Mouse (Mus musculus) intestine, postnatal 0 days (tissue): ENCODE data around the gene Shld2. TPM values are rescaled to one million over a fixed set of nuclear protein-coding genes. Genes with fewer than 3 reads are reported as not detected.

ENCODE experiments used
- ATAC-seq: fragments of 200-750 bp; cut with Nextera tagmentation; 2 replicates; pipeline ENCODE4 v1.8.0; 2017; ENCODE audit warnings: mild to moderate bottlenecking, moderate TSS enrichment, moderate library complexity
- H3K27ac ChIP-seq: fragments of 300-500 bp; sonication (generic); 2 replicates; pipeline ENCODE4 v1.5.1; 2014; ENCODE audit warnings: mild to moderate bottlenecking, low read depth, low read length, moderate library complexity
- H3K27me3 ChIP-seq: fragments of 300-500 bp; sonication (generic); replicated peaks from 2 replicates; pipeline ENCODE4 v1.6.1; 2014; ENCODE audit warnings: low read length, mixed read lengths; ENCODE audit not compliant: control insufficient read depth, insufficient read depth
- H3K36me3 ChIP-seq: fragments of 300-500 bp; sonication (generic); 2 replicates; pipeline ENCODE4 v1.6.1; 2014; ENCODE audit warnings: mild to moderate bottlenecking, moderate library complexity; ENCODE audit not compliant: control insufficient read depth, insufficient read depth
- H3K4me1 ChIP-seq: fragments of 300-500 bp; sonication (generic); replicated peaks from 2 replicates; pipeline ENCODE4 v1.6.1; 2014; ENCODE audit warnings: antibody characterized with exemption, low read length, mixed read lengths; ENCODE audit not compliant: control insufficient read depth, insufficient read depth
- H3K4me2 ChIP-seq: fragments of 300-500 bp; sonication (generic); replicated peaks from 2 replicates; pipeline ENCODE4 v1.6.1; 2014; ENCODE audit warnings: low read depth, mild to moderate bottlenecking, moderate library complexity
- H3K4me3 ChIP-seq: fragments of 300-500 bp; sonication (generic); 2 replicates; pipeline ENCODE4 v1.5.1; 2014; ENCODE audit warnings: low read depth, low read length
- H3K9ac ChIP-seq: fragments of 300-500 bp; sonication (generic); 2 replicates; pipeline ENCODE4 v1.6.1; 2014; ENCODE audit warnings: mild to moderate bottlenecking, low read depth, low read length
- H3K9me3 ChIP-seq: fragments of 300-500 bp; sonication (generic); 2 replicates; pipeline ENCODE4 v1.6.1; 2016; ENCODE audit warnings: mixed run types; ENCODE audit not compliant: control insufficient read depth
- CTCF ChIP-seq: sonication (generic); IDR thresholded peaks from 2 replicates; pipeline ENCODE4 v1.5.1; 2016; ENCODE audit warnings: low read depth, mild to moderate bottlenecking, control low read depth, antibody characterized with exemption, moderate library complexity
- WGBS: fragments of 180-500 bp; shearing (Covaris S2); extraction: QIAGEN DNeasy Blood & Tissue Kit; methylation state at CpG from one replicate; pipeline ENCODE4 v1.1.7; 2014; 5-methylcytosine and 5-hydroxymethylcytosine counted together
- polyA plus RNA-seq: library from polyadenylated mRNA; unstranded; fragments of >200 nt; fragmentation: Nextera tagmentation; extraction: Ambion mirVana; gene quantifications from 2 replicates; pipeline ENCODE4 v1.2.1, GENCODE M21; 2015

Shld2 gene
- polyA plus RNA-seq, 1 experiment from 2014 or later = 3.1 TPM

- Histone ChIP-seq H3K4me2 (no peak overlapping the region), H3K36me3 (no peaks in the 10 kb centered on the region; the same call in 1 of the 2 replicates), H3K27ac (no peak overlapping the region), H3K9me3 (no peaks in the 10 kb centered on the region), H3K4me3 (no peak overlapping the region), H3K9ac (no peak overlapping the region), H3K27me3 (no peaks in the 10 kb centered on the region), H3K4me1 (no peaks in the 10 kb centered on the region)
- no peak for TF ChIP-seq CTCF
- no peak for ATAC-seq
- WGBS = 76% methylated on average over 7 of the region's 7 CpGs
Observed at GRCm38 (mm10) chr14:34232340-34232739, 78.0 kb downstream of the Shld2 start.

- Histone ChIP-seq H3K9me3 (no peaks in the 10 kb centered on the region), H3K4me2 (no peak overlapping the region), H3K27me3 (no peaks in the 10 kb centered on the region), H3K9ac (no peak overlapping the region), H3K36me3 (no peaks in the 10 kb centered on the region), H3K4me1 (no peaks in the 10 kb centered on the region), H3K27ac (no peak overlapping the region), H3K4me3 (no peak overlapping the region)
- 77% methylated on average over 10 of the region's 10 CpGs for WGBS
- TF ChIP-seq CTCF = no peak
- no peak for ATAC-seq
Observed at GRCm38 (mm10) chr14:34228830-34229506, 81.3 kb downstream of the Shld2 start.

DNA sequence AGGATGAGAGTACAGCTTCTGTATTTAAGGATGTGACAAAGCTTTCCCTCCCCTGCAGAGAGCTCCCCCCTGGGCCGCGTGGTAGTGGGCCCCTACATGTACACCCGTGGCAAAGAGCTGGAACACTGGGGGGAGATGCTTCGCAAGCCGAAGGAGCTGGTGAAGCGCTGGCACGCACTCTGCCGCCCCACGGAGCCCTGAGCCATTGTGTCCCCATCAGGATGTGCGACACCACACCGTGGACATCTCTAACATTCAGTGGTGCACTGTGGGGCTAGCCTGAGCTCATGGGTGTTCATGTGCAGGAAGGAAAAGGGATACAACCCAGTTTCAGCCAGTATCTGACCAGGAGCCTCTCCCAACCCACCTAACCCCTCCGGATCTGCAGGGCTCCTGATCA, 82.3 kb downstream of the Shld2 start:
- no peaks in the 10 kb centered on the region for H3K4me1 ChIP-seq
- no peak overlapping the region for H3K4me2 ChIP-seq
- no peak overlapping the region for H3K4me3 ChIP-seq
- H3K27ac ChIP-seq = no peak overlapping the region
- TF ChIP-seq CTCF = no peak
- no peaks in the 10 kb centered on the region for H3K9me3 ChIP-seq
- no peak overlapping the region for H3K9ac ChIP-seq
- no peak for ATAC-seq
- H3K36me3 ChIP-seq = no peaks in the 10 kb centered on the region
- no peaks in the 10 kb centered on the region for H3K27me3 ChIP-seq
- WGBS = 84% methylated on average over 12 of the region's 12 CpGs

- H3K4me2 ChIP-seq = no peak overlapping the region
- no peaks in the 10 kb centered on the region for H3K36me3 ChIP-seq
- H3K4me1 ChIP-seq = no peaks in the 10 kb centered on the region
- no peaks in the 10 kb centered on the region for H3K9me3 ChIP-seq
- no peak overlapping the region for H3K4me3 ChIP-seq
- TF ChIP-seq CTCF = no peak
- H3K9ac ChIP-seq = no peak overlapping the region
- 56% methylated on average over 4 of the region's 4 CpGs for WGBS
- H3K27ac ChIP-seq = no peak overlapping the region
- ATAC-seq = no peak
- 0 out of 2 replicates have a peak, but pooled peaks cover 3% of the 10 kb centered on the region for H3K27me3 ChIP-seq
Observed at GRCm38 (mm10) chr14:34226566-34226965, 83.7 kb downstream of the Shld2 start.

DNA sequence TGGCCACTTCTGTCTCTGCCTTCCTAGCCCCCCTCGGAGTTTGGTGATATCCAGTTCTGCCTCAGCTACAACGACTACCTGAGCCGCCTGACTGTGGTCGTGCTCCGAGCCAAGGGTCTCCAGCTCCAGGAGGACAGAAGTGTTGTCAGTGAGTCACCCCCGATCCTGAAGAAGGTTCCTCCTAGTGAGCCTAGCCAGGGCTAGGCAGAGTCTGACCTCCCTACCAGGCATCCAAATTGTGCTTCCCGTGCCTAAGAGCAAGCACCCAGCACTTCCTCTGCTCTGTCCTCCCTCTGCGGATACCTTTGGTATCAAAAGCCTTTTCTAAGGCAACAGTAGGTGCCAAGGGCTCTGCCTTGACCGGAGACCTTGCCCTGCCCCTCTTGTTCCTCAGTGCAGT, 84.3 kb downstream of the Shld2 start:
- 85% methylated on average over 9 of the region's 9 CpGs for WGBS
- TF ChIP-seq CTCF = no peak
- no peaks in the 10 kb centered on the region for H3K9me3 ChIP-seq

GRCm38 (mm10) chr14:34223362-34223898, 86.9 kb downstream of the Shld2 start:
- Histone ChIP-seq H3K9ac (no peak overlapping the region), H3K36me3 (no peaks in the 10 kb centered on the region), H3K4me3 (no peak overlapping the region), H3K4me2 (no peak overlapping the region), H3K27ac (no peak overlapping the region), H3K4me1 (no peaks in the 10 kb centered on the region), H3K9me3 (no peaks in the 10 kb centered on the region), H3K27me3 (peaks cover 24% of the 10 kb centered on the region; the same call in 1 of the 2 replicates)
- WGBS = 49% methylated on average over 5 of the region's 5 CpGs
- TF ChIP-seq CTCF = no peak
- ATAC-seq = no peak

More for the DNA sequence above, 84.3 kb downstream of the Shld2 start:
- Histone ChIP-seq H3K4me2 (no peak overlapping the region), H3K36me3 (no peaks in the 10 kb centered on the region), H3K27ac (no peak overlapping the region), H3K4me3 (no peak overlapping the region), H3K9ac (no peak overlapping the region), H3K4me1 (no peaks in the 10 kb centered on the region), H3K27me3 (0 out of 2 replicates have a peak, but pooled peaks cover 3% of the 10 kb centered on the region)
- ATAC-seq = no peak
